Mouse (Mus musculus) cerebellum, adult 9-10 months (tissue): ENCODE results near the gene Acsf2.
A peak's percentile ranks its signal among the peaks of the same experiment; 100 is the strongest.
"Not testable (repeated sequence)": the region's sequence is repeated elsewhere in the genome, so short reads cannot be mapped to it uniquely, and the experiment has no call there.

Experiments
- DNase-seq: peaks from one replicate; pipeline ENCODE4 v3.0.0; 2022

The Acsf2 gene

DNA sequence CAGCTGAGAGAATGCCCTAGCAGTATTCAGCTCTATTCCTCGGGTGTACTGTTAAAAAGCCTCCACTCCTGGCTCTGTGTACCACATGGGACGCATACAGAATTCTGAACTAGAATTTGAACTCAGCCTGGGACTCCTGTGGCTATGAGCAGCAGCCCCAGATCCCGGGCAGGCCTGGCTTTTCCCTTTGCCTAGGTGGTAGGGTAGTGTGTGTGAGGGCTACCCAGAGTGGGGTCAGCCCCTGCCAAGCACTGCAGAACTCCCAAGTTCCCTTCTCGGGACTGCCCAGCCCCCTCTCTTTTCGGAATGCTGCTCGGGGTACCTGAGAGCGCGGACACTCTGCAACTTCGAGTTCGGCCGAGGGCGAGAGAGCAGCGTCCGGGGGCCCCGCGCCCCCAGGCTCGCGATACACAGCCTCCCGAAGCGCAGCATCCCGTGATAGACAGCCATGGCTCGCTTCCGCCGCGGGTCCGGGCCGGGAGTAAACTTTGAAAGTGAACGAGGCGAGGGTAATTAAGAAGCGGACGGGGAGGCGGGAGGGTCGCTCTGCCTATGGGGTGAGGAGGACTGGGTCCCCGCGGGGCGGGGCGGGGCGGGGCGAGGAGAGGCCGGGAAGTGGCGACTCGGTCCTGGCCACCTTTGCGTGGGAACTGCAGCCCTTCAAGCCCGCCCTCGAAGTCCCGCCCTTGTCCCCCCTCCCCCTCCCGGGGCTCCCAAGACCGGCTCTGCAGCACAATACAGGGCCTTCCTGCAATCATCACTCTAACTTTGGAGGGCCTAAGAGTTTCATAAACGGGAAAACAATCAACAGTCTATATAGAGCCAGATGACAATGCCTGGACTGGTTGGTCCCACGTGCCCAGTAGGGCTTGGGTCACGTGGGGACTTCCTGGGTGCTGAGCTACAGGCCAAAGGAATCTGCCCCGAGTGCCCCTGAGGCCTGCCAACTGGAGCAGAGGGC, at the start of gene Acsf2:
Gene Acsf2 (minus strand): TSS at position 551 of the 961 bp plus-strand sequence.
- DNase-seq = no peak

DNA sequence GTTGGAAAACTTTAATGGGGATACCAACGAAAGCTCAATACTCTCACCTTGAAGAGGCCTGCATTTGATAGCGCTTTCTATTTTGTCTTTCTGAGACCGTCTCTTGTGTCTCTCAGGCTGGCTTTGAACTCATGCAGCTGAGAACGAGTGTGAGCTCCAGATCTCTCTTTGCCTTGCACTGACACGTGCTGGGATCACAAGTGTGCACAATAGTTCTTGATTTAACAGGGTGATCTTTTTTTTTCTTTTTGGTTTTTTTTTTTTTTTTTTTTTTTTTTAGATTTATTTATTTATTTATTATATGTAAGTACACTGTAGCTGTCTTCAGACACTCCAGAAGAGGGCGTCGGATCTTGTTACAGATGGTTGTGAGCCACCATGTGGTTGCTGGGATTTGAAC, 49.6 kb upstream of the Acsf2 start:
- DNase-seq = not testable (repeated sequence)

DNA sequence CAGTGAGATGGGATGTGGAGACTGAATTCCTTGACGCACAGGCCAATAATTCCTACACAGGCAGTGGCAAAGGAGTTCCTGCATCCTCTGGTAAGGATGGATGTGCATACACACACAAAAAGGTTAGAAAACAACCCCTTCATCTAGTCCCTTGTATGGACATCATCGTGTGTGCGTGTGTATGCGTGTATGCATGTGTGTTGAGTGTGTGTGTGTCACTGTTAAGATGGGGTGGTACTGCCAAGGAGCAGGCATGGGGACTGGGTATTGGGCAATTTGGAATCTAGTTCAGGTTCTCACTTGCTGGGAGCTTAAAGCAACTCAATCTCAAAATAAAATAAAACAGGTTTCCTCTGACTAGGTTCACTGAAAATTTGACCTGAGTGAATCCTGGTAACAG, 44.8 kb upstream of the Acsf2 start:
- DNase-seq = no peak

DNA sequence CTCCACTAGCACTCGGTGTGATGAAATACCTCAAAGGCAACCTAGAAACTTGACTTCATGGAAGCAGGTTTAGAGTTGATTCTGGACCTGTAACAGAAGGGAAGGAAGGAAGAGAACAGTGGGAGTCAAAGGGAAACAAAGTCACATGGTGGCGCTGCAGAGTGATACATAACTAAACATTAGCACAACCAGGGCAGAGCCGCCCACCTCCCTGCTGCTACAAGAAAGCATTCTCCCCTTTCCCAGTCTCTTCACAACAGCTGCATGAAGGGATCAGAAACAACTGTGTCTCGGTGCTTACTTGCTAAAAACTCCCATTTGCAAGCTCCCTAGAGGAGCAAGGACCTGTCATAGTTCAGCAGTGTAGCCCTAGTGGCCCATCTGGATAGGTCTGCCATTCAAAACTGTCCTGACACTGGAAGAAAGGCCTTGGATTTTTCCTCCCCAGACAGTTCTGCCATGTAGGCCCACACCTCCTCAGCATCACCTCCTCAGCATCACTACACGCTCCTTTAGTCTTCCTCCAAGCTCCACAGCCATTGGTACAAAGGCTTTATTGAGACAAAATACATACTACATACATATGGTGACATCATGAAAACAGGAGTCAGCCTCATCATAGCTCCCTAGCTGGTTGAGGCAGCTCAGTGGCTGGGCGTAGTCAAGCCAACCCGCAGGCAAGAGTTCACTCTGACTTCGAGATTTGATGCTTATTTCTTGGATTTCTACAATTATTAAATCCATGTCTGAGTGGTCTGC, 43.0 kb upstream of the Acsf2 start:
- DNase-seq = no peak

DNA sequence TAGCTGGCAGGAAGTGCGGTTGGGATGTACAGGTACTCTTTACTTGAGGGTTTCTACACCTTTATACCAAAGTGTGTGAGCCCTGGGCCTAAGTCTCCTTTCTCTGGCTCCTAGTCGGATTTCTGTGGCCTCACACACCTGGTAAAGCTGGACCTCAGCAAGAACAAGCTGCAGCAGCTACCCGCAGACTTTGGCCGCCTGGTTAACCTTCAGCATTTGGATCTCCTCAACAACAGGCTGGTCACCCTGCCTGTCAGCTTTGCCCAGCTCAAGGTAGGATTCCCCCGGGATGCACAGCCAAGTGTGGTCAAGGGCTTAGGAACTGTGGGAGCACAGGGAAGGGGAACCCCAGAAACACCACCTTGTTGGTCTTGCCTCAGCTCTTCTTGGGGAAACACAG, 32.8 kb upstream of the Acsf2 start:
- no peak for DNase-seq

DNA sequence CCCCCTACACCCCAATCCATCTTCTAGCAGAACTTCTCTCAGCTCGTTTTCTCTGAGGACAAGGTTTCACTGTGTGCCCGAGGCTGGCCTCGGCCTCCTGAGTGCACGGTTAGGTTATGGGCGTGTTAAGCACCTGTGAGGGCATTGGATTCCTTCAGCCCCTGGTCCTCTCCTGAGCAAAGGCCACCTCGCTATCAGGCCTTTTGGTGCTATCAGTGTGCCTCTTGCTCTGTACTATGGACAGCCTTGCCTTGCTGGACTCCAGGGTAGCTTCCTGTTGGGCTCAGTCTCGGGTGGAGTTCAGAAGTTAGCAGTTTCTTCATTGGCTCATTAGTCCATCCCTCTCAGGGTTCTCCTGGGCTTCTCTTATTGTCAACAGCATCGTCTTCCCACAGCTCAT, 31.3 kb upstream of the Acsf2 start:
- no peak for DNase-seq

DNA sequence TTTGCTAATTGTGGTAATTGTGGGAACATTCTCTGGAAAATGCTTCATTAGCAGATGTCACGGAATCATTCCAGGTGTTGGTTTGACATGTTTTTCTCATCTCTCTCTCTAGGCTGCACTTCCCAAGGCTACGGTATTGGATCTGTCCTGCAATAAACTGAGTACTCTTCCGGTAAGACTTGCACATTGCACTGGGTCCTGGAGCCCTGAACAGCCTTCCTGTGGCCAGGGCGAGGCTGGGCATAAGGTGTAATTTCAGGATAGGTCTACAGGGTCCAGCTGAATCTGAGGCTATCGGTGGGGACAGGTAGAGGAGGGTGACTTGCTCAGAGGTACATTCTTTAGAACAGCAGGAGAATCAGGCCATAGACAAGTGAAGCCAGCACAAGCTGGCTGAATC, 30.3 kb upstream of the Acsf2 start:
- DNase-seq = no peak

DNA sequence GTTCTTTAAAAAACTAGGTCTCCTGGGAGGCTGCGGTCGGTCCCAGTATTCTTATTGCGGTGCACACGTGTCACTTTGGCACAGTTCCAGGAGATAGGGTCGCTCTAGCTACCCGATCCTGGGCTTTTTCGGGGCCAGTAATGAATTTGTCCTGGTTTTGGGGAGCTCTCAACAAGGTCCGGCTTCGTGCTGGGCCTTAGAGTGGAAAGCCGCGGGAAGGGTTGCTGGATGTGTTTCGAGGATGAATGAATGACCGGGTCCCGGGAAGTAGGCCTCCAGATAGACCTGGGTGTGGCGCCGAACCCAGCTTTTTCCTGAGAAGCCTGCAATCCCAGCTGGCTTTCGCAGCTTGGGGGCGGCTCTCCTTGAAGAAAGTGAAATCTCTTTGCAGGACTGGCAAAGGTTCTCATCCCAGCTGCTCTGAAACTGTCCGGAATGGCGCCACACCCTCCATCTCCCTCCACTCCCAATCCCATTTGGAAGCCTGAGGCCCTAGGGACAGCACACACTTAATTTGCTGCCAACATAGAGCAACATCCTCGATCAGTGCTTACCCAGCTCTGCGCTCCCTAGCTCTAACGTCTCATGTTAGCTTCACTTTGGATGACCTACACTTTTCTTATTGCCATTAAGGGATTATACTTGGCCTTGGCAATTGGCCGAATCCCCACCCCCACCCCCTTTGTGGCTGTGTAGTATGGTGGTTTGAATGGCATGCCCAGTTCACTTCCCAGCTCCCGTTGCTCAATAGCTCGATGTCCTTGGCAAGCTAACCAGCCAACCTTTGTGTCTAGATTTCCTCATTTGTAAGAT, 28.7 kb upstream of the Acsf2 start:
- DNase-seq = peak; percentile 31

DNA sequence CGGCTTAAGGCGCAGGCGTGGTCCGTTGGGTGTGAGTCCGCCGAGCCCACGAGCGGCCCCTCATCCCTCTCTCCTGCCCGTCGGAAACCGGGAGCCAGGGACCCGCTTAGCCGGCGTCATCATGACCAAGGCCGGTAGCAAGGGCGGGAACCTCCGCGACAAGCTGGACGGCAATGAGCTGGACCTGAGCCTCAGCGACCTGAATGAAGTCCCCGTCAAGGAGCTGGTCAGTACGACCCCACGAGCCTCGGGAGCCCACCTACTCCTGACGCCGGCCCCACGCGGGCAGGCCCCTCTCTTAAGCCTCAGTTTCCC, 28.2 kb upstream of the Acsf2 start:
- no peak for DNase-seq

DNA sequence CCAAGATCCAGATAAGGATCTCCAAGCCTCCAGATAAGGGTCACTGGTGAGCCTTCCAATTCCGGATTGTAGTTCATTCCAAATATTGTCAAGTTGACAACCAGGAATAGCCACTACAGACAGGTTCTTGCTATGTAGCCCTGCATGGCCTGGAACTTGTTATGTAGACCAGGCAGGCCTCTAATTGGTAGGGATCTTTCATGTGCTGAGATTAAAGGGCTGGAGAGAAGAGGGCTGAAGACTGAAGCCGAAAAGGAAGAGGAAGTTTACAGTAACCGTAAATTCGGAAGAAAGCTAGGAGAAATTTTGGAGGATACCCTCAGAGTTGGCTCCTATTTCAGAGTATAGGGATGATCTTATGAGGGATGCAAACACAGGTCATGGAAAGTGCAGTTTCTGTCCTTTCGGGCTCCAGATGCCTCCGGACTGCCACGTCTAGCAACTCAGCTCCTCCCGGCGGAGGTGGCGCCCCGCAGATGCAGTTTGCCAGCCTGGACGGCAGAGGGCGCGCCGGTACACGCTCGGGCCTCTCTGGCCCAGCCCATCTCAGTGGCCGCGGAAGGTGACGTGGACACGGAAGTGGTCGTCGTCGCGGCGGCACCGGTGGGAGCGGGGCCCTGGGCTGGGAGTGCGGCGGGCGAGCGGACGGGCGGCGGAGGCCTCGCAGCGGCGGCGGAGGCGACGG, 27.7 kb upstream of the Acsf2 start, which contains the start of gene Lrrc59:
Gene Lrrc59 (plus strand): TSS at position 569 of the 685 bp plus-strand sequence.
- DNase-seq = peak; percentile 92

DNA sequence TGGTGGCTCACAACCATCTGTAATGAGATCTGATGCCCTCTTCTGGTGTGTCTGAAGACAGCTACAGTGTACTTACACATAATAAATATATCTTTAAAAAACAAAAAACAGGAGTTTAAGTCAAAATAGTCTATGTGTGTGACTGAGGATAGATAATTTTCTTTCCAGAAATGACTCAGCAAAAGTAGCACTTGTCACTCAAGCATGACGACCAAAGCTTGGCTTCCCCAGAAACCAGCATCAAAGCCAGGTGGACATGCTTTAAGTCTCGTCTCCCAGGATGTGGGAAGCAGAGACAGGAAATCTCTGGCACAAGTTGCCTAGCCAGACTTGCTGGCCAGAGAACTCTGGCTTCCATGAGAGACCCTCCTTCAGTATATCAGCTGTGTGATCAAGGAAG, 20.5 kb upstream of the Acsf2 start:
- DNase-seq = no peak

DNA sequence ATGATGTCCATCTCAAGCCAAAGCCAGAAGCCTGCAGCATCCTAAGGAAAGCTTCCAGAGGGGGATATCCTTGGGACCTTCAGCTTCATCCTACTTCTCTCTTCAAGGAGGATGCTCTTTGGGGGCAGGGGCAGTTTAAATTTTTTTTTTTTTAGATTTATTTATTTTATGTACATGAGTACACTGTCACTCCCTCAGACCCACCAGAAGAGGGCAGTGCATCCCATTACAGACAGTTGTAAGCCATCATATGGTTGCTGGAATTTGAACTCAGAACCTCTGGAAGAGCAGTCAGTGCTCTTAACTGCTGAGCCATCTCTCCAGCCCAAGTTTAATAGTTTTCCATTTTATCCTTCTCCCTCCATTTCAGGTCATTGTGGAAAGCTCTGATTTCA, 19.8 kb upstream of the Acsf2 start:
- DNase-seq = no peak

DNA sequence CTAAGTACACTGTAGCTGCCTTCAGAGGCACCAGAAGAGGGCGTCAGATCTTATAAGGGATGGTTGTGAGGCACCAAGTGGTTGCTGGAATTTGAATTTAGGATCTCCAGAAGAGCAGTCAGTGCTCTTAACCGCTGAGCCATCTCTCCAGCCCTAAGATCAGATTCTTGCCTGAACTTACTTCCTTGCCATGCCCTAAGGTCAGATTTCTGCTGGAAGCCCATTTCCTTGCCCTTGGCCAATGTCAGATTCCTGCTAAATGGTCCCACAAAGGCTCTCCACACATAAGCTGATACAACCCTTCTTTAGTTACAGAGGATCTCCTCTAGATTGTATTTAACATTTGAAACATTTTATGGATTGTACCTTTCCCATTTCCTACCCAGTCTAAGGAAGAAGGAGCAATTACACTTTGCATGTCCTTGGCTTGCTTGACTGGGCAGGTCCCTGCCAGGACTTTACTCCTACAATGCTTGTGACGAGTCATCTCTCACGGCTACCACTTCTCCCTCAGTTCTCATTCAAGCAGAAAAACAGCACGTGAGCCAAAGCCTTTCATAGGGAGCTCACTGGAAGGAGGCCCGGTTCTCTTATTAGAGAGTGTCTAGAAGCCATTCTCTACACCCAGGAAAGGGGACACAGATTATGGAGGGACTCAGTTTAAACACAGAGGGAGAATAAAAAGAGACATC, 19.2 kb upstream of the Acsf2 start:
- DNase-seq = no peak

DNA sequence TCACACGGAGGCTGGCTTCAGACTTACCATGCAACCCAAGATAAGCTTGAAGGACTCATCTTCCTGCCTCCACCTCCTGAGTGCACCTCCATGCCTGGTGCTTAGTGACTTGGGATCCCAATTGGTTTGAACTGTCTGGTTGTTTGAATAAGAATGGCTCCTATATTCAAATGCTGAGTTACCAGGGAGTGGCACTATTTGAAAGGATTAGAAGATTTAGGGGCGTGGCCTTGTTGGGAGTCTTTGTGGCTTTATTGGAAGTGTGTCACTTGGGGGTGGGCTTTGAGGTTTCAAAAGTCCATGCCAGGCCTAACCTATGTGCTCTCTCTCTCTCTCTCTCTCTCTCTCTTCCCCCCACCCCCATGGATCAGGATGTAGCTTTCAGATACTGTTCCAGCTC, 16.0 kb upstream of the Acsf2 start:
- no peak for DNase-seq

DNA sequence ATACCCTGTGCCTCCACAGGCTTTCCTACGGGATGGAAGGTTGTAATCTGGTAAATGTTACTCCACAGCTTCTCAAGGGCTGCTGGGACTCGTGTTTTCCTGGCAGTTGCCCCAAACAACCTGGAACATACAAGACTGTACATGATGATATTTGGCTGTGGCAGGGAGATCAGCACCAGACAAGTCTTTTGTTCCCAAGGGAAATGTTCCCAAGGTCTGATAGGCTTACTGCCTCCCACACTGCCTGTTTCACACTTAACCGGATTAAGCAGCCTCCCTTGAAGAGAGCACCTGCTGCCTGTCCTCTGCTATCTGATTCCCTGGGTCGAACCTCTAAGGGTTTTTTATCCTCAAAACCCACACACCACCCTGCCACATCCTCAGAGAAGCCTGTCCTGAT, 13.8 kb upstream of the Acsf2 start:
- DNase-seq = no peak

DNA sequence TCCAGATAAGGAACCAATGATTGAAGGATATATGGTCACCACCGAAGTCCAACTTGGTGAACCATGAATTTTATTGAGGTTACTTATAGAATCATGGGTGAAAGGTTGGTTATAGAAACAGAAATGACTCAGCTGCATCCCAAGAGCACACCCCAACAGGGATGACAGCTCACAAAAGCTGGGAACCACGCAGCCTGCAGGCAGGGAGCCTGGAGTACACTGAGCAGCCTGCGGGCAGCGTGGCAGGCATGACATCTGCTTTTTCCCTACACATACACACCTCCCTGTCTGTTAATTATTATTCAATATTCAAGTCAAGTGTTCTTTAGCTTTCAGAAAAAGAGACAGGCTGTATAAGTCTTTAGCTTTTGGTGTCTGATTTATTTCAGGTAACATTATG, 12.9 kb upstream of the Acsf2 start:
- DNase-seq = no peak

DNA sequence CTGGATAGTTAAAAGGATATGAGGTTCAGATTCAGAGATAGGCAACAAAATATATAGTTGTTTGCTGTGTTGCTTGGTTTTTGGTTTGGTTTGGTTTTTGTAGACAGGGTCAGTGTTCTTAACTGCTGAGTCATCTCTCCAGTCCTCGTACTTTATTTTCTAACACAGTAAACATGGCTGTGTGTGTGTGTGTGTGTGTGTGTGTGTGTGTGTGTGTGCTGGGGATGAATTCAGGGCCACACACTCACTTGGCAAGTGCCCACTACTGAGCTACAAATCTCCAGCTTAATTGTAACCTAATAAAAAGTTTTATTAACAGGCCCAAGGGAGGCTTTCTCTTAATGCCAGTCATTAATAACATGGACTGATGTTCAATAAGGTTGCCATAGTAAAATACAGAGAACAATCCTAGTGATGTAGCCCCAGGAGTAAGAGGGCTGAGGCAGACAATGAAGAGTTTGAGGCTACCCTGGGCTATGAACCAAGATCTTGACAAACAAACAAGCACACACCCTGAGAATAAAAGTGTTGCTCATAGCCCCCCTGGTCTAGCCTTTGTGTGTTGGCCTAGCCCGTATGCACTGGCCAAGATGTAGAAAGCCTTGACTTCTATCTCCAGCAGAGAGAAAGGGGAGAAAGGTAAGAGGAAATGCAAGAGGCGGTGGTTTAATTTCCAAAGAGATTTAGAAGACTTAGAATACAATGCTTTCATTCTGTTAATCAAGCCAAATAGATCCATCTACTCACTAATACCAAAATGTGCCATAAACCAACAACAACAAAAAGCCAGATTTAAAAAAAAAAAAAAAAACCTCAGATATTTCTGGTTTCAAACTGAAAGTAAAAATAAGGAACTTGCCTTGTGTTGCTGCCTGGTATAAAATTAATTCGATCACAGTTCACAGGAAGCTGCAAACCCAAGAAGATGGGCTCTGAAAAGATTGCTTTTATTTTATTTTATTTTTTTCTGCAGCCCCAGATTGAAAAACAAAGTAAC, 9.4 kb upstream of the Acsf2 start:
- no peak for DNase-seq

DNA sequence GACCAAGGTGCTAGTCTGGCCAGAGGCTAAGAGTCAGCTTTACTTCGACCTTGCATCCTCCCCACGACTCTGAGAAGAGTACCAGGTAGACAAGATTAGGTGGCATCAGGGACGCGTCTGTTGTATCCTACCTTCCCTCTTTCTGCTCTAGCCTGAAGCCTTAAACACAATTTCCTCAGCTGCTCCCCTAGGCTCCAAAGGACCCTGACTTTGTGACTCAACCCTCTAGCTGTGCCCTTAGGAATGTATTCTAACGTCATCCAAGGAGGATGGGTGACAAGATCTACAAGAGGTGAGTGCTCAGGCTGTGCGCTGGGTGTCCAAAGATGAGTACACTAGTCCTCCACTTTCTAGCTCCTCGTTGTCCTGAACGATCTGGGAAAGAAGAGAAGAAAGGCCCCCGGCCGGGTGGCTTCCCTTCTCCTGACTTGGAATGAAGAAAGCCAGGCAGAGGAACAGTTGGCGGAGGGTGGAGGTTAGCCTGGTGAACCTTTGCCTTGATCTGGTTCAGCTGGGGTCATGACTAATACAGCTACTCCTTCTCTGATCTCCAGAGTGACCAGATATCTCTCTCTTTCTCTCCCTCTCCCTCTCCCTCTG, 785 bp upstream of the Acsf2 start:
- DNase-seq = no peak

DNA sequence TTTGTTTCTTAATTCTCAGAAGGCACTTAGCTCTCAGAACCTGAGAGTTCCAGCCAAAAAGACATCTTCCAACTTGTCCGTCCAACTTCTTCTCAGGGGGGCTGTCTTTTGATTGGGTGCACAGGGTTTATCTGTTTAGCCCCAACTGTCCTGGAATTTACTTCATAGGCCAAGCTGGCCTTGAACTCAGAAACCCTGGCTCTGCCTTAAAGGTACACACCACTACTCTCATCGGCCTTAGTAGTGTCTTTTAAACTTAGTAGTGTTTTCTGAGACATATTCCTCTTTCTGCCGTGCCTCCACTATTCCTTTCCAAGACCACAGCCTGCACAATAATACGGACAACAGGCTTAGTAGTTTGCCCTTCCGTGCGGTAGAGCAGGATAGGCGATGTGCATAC, 1.2 kb downstream of the Acsf2 start:
- DNase-seq = no peak

DNA sequence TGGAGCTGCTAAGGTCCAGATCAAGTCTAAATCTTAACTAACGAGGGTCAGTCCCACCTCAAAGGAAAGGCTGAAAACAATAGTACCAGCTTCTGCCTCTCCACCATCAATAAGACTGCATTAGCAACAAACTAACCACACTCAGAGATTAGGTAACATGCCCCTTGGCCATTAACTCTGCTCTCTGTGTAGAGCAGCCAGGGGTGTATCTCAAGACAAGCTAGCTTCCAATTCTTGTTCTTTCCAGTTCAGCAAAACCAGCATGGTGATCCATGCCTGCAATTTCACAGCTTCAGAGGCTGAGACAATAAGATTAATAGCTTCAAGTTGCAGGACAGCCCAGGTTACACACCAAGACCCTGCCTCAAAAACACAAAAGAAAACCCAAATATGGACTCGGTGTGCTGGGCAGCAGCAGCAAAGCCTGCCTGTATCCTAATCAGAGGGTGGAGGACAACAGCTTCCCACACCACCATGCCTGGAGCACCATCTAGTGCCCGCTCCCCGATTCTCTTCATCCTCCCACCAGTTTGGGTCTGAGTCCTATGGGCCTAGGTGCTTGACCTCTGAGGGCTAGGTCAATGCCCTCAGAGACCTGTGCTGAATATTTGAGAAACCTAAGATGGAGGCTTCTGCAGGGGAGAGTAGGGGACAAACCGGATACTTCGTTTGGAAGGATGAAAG, 3.1 kb downstream of the Acsf2 start:
- no peak for DNase-seq
